Mouse (Mus musculus): ENCODE results near the gene Plxna2.

Gene Plxna2

DNA sequence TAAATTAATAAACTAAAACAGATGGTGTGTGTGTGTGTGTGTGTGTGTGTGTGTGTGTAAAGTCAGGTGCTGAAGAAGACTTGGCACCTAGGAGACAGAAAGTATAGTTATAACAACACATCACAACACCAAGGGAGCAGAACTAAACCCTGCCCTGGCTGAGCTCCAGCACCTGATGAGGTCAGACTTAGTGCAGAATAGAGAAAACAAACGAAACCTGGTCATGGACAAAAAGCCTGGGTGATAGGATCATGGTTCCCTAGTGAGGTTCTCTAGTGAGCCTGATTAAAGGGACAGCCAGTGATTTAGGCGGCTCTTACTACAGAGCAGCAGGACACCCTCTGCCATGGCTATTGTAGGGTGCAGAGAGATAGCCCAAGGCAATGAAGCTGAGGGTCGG lies 218.2 kb downstream of the Plxna2 start:
- DNase-seq: no peak

DNA sequence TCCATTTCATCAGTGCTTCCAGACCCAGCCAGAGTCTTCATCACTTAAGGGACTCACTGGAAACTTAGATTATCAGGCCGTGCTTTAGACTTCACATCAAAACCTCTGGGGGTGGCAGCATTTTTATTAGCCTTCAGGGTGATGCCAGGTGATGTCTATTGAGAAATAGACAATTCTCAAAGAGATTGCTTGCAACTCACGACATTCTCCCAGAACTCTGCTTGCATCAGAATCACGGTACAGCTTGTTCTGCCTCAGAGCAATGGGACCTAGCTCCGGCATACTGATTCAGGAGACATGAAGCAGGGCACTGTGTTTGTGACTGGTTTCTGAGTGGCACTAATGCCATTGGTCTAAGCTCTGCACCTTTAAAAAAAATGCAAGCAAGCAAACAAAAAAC lies 218.7 kb downstream of the Plxna2 start:
- no peak for DNase-seq

DNA sequence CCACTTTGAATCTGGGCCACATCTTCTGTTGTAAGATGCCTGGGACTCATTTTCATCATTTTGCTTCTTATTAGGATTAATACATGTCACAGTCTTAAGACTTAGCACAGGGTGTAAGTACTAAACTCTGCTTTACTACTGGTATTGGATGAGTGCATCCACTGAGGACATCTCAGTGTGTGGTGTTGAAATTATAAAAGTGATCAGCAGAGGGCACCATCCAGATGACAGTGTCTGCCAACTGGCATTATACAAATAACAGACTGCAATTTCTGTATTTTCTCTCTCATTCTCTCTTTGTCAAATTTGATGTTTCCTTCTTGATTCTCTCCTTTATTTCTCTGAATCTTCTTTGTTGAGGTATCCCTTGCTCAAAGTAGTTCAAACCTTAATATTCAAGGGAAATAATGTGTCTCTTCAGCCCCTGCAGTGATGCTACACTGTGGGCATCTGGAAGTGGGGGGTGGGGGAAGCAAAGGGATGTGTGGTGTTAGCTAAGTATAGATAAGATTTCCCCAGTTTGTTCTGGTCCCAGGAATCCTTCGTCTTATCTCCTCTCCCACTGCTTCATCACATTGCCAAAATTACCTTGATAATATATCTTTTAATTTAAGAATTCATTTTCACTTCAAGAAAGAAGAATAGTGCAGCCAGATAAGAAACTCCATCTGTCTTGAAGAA lies 221.4 kb downstream of the Plxna2 start:
- DNase-seq: peak; percentile 61

DNA sequence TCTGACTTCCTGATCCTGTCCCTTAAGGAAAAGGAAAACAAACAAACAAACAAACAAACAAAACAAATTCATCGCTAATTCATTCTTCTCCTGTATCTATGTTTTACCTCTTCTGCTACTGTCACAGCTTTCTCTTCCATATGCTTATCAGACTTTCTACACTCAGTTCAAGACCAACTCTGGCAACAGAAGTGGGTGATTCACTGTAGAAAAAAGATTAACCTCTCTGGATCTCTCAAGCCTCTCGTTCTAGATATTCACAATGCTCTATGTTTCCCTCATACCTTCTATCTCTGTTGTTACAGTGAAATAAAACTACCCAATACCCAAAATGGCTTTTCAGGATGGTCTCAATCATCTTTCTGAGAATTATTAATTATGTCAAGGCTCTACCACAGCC lies 225.0 kb downstream of the Plxna2 start:
- no peak for DNase-seq

DNA sequence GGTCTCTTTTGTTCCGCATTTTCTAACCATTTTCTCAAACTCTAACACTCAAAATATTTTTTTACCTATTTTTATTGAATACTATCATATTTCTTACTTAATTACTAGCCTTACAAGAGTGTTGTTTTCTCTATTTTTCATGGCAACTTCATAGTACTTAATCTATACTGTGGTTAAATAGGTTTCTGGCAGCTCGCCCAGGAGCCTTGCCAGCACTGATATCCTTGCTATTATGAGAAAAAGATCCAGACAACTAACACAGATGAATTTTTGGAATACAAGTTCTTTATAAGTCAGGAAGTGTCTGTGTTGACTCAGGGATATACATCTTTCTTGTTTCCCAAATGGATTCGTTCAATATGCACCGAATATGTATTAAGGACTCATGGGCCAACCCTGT lies 229.0 kb downstream of the Plxna2 start:
- DNase-seq: no peak

DNA sequence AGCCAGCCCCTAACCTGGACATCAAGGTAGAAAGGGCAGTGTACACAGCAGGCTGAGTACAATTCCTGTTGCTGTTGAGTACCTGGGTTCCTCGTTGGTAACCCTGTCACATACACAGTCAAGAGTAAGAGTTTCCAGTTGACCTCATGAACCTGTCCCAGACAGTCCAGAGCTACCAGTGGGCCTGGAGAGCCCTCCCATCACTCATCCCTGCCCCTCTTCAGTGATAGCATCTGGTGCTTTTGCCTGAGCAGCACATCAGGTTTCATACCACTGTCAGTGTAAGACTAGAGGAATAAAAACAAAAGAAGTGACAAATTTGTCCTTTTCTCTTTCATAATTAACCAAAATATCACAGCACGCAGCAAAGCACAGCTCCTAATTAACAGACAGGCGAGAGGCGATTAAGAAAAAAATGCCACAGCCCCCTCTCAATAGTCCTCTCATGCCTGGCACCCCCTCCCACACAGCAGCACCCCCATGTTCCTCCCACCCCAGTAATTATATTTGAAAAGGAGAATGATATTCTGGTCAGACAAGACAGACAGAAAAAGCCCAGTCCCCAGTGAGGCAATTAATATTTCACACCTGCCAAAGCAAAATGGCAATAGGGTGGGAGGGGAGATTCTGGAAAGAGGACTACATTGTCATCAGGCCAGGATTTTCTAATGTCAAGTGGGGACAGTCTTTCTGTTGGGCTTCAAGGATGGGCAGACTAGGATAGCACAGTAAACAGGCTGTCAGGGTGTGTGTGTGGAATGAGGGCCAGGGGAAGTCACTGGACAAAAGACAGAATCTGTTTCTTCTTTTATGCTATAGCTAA lies 233.4 kb downstream of the Plxna2 start:
- DNase-seq: no peak

DNA sequence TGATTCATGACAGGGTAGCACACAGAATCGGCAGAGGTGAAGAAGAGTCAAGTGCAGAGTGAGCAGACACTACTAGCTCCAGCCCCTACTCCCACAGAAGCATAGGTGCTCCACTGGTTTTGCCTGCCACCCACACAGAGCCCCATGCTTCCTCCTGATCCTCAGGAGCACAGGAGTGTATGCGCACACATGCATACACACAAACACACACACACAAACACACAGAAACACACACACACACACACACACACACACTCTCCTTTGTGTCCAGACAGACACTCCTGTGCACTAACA lies 234.0 kb downstream of the Plxna2 start:
- no peak for DNase-seq

Data from lung, postnatal 14 days (tissue).